Mouse (Mus musculus): ENCODE results near the gene Emc6.
A peak's percentile ranks its signal among the peaks of the same experiment; 100 is the strongest.

GRCm38 (mm10) chr11:73131020-73131419 is 45.8 kb downstream of the Emc6 start:
- TF ChIP-seq CTCF (IDR thresholded peaks at IDR 0.05; ENCODE audit: low read depth) (peak; percentile 68), EP300 (IDR thresholded peaks at IDR 0.05; ENCODE audit: low read depth) (no peak)
